Mouse (Mus musculus) limb, embryonic 13.5 days (tissue): ENCODE data around the gene Lrrc14b. TPM values are rescaled to one million over a fixed set of nuclear protein-coding genes. Genes with fewer than 3 reads are reported as not detected.

ENCODE experiments used
- ATAC-seq: fragments of 200-750 bp; cut with Nextera tagmentation; 2 replicates; pipeline ENCODE4 v1.8.0; 2017; ENCODE audit warnings: low read depth, moderate number of reproducible peaks, moderate TSS enrichment; ENCODE audit not compliant: low FRiP score
- H3K27ac ChIP-seq: fragments of 300-500 bp; sonication (generic); 2 replicates; pipeline ENCODE4 v1.5.1; 2015; ENCODE audit warnings: inconsistent platforms, mild to moderate bottlenecking, moderate library complexity
- H3K27me3 ChIP-seq: fragments of 300-500 bp; sonication (generic); 2 replicates; pipeline ENCODE4 v1.6.1; 2015; ENCODE audit warnings: mild to moderate bottlenecking, inconsistent platforms
- H3K36me3 ChIP-seq: fragments of 300-500 bp; sonication (generic); 2 replicates; pipeline ENCODE4 v1.6.1; 2015; ENCODE audit warnings: inconsistent platforms, mild to moderate bottlenecking, moderate library complexity
- H3K4me1 ChIP-seq: fragments of 300-500 bp; sonication (generic); 2 replicates; pipeline ENCODE4 v1.6.1; 2015; ENCODE audit warnings: inconsistent platforms
- H3K4me2 ChIP-seq: fragments of 300-500 bp; sonication (generic); replicated peaks from 2 replicates; pipeline ENCODE4 v1.6.1; 2015; ENCODE audit warnings: inconsistent platforms, mild to moderate bottlenecking, moderate library complexity
- H3K4me3 ChIP-seq: fragments of 300-500 bp; sonication (generic); 2 replicates; pipeline ENCODE4 v1.5.1; 2015; ENCODE audit warnings: moderate library complexity, mild to moderate bottlenecking, inconsistent platforms
- H3K9ac ChIP-seq: fragments of 300-500 bp; sonication (generic); 2 replicates; pipeline ENCODE4 v1.6.1; 2015; ENCODE audit warnings: mild to moderate bottlenecking, inconsistent platforms
- H3K9me3 ChIP-seq: fragments of 300-500 bp; sonication (generic); 2 replicates; pipeline ENCODE4 v1.6.1; 2016; ENCODE audit warnings: inconsistent platforms
- WGBS: fragments of 180-500 bp; shearing (Covaris S2); methylation state at CpG from one replicate; pipeline ENCODE4 v1.1.7; 2015; 5-methylcytosine and 5-hydroxymethylcytosine counted together
- polyA plus RNA-seq: library from polyadenylated mRNA; unstranded; fragments of >200 nt; fragmentation: Nextera tagmentation; extraction: Ambion mirVana; gene quantifications from 2 replicates; pipeline ENCODE4 v1.2.1, GENCODE M21; 2015

Lrrc14b gene
- not detected in 2 replicates for polyA plus RNA-seq

GRCm38 (mm10) chr13:74363859-74364235, at the start of gene Lrrc14b:
Gene Lrrc14b (minus strand): TSS chr13:74364005.
- 0 out of 2 replicates have a peak, but pooled peaks cover 2% of the 10 kb centered on the region for H3K9me3 ChIP-seq
- H3K36me3 ChIP-seq = peaks cover 41% of the 10 kb centered on the region
- no peaks in the 10 kb centered on the region for H3K27me3 ChIP-seq
- H3K4me2 ChIP-seq = no peak within 1 kb of the TSS
- peak; percentile 46; the same call in 1 of the 2 replicates for ATAC-seq
- WGBS = 74% methylated on average over 8 of the region's 8 CpGs
- H3K4me3 ChIP-seq = no peak within 1 kb of the TSS
- H3K4me1 ChIP-seq = 0 out of 2 replicates have a peak, but pooled peaks cover 6% of the 10 kb centered on the region
- H3K9ac ChIP-seq = no peak within 1 kb of the TSS
- no peak within 1 kb of the TSS for H3K27ac ChIP-seq

GRCm38 (mm10) chr13:74399298-74399839, 35.6 kb upstream of the Lrrc14b start, which contains the start of gene Ftl1-ps1:
Gene Ftl1-ps1 (plus strand): TSS chr13:74399694.
- no peak within 1 kb of the TSS for H3K9ac ChIP-seq
- H3K27ac ChIP-seq = no peak within 1 kb of the TSS
- H3K27me3 ChIP-seq = peaks cover 8% of the 10 kb centered on the region; the same call in 1 of the 2 replicates
- no peak for ATAC-seq
- H3K36me3 ChIP-seq = no peaks in the 10 kb centered on the region
- no peaks in the 10 kb centered on the region for H3K9me3 ChIP-seq
- 14% methylated on average over 11 of the region's 11 CpGs for WGBS
- H3K4me1 ChIP-seq = no peaks in the 10 kb centered on the region
- H3K4me3 ChIP-seq = 0 out of 2 replicates have a peak within 1 kb of the TSS, but pooled peaks have one; percentile 4
- H3K4me2 ChIP-seq = peak within 1 kb of the TSS; percentile 28; the same call in 1 of the 2 replicates

GRCm38 (mm10) chr13:74391156-74391555, 27.4 kb upstream of the Lrrc14b start:
- Histone ChIP-seq H3K36me3 (no peaks in the 10 kb centered on the region), H3K27ac (no peak overlapping the region), H3K9ac (no peak overlapping the region), H3K4me3 (no peak overlapping the region), H3K9me3 (no peaks in the 10 kb centered on the region), H3K4me2 (no peak overlapping the region), H3K27me3 (no peaks in the 10 kb centered on the region), H3K4me1 (peaks cover 6% of the 10 kb centered on the region)
- no peak for ATAC-seq
- WGBS = 77% methylated on average over 2 of the region's 2 CpGs

GRCm38 (mm10) chr13:74390371-74390990, 26.7 kb upstream of the Lrrc14b start, which contains the start of gene Zfp72:
Gene Zfp72 (minus strand): TSS chr13:74390836.
- ATAC-seq = peak; percentile 91
- no peaks in the 10 kb centered on the region for H3K9me3 ChIP-seq
- WGBS = 2% methylated on average over 14 of the region's 14 CpGs
- no peaks in the 10 kb centered on the region for H3K27me3 ChIP-seq
- no peaks in the 10 kb centered on the region for H3K36me3 ChIP-seq
- peak within 1 kb of the TSS; percentile 66 for H3K4me2 ChIP-seq
- H3K27ac ChIP-seq = no peak within 1 kb of the TSS
- peaks cover 6% of the 10 kb centered on the region for H3K4me1 ChIP-seq
- H3K9ac ChIP-seq = peak within 1 kb of the TSS; percentile 70
- H3K4me3 ChIP-seq = peak within 1 kb of the TSS; percentile 65

- no peaks in the 10 kb centered on the region for H3K27me3 ChIP-seq
- no peak overlapping the region; the same call in 1 of the 2 replicates for H3K9ac ChIP-seq
- ATAC-seq = 0 out of 2 replicates have a peak, but pooled peaks have one; percentile 6
- H3K4me2 ChIP-seq = peak overlapping the region; percentile 66
- H3K9me3 ChIP-seq = no peaks in the 10 kb centered on the region
- 67% methylated on average over 6 of the region's 6 CpGs for WGBS
- H3K36me3 ChIP-seq = no peaks in the 10 kb centered on the region
- H3K4me3 ChIP-seq = peak overlapping the region; percentile 65
- no peak overlapping the region for H3K27ac ChIP-seq
- H3K4me1 ChIP-seq = peaks cover 6% of the 10 kb centered on the region
Observed at GRCm38 (mm10) chr13:74389730-74390129, 25.9 kb upstream of the Lrrc14b start.

GRCm38 (mm10) chr13:74382289-74382688, 18.5 kb upstream of the Lrrc14b start:
- Histone ChIP-seq H3K9me3 (no peaks in the 10 kb centered on the region), H3K4me1 (peaks cover 14% of the 10 kb centered on the region), H3K4me2 (peak overlapping the region; percentile 14; the same call in 1 of the 2 replicates), H3K36me3 (no peaks in the 10 kb centered on the region), H3K27ac (peak overlapping the region; percentile 33; the same call in 1 of the 2 replicates), H3K27me3 (peaks cover 3% of the 10 kb centered on the region; the same call in 1 of the 2 replicates), H3K4me3 (no peak overlapping the region), H3K9ac (peak overlapping the region; percentile 36; the same call in 1 of the 2 replicates)
- 14% methylated on average over 3 of the region's 3 CpGs for WGBS
- no peak for ATAC-seq

GRCm38 (mm10) chr13:74381533-74382276, 17.9 kb upstream of the Lrrc14b start:
- peaks cover 14% of the 10 kb centered on the region for H3K4me1 ChIP-seq
- no peaks in the 10 kb centered on the region for H3K9me3 ChIP-seq
- no peak; the same call in 1 of the 2 replicates for ATAC-seq
- H3K27ac ChIP-seq = peak overlapping the region; percentile 33; the same call in 1 of the 2 replicates
- WGBS = 53% methylated on average over 10 of the region's 10 CpGs
- H3K27me3 ChIP-seq = peaks cover 3% of the 10 kb centered on the region; the same call in 1 of the 2 replicates
- peak overlapping the region; percentile 14; the same call in 1 of the 2 replicates for H3K4me2 ChIP-seq
- H3K4me3 ChIP-seq = no peak overlapping the region
- H3K36me3 ChIP-seq = no peaks in the 10 kb centered on the region
- H3K9ac ChIP-seq = peak overlapping the region; percentile 36; the same call in 1 of the 2 replicates

- Histone ChIP-seq H3K9ac (no peak overlapping the region), H3K4me1 (0 out of 2 replicates have a peak, but pooled peaks cover 6% of the 10 kb centered on the region), H3K4me3 (no peak overlapping the region), H3K27ac (no peak overlapping the region), H3K36me3 (peaks cover 46% of the 10 kb centered on the region), H3K27me3 (no peaks in the 10 kb centered on the region), H3K4me2 (no peak overlapping the region), H3K9me3 (0 out of 2 replicates have a peak, but pooled peaks cover 2% of the 10 kb centered on the region)
- 91% methylated on average over 13 of the region's 13 CpGs for WGBS
- no peak for ATAC-seq
Observed at GRCm38 (mm10) chr13:74363176-74363858, 488 bp downstream of the Lrrc14b start.

- Histone ChIP-seq H3K4me3 (no peak overlapping the region), H3K9ac (no peak overlapping the region), H3K4me2 (no peak overlapping the region), H3K9me3 (no peaks in the 10 kb centered on the region), H3K27ac (no peak overlapping the region), H3K4me1 (0 out of 2 replicates have a peak, but pooled peaks cover 6% of the 10 kb centered on the region), H3K27me3 (no peaks in the 10 kb centered on the region), H3K36me3 (peaks cover 57% of the 10 kb centered on the region)
- no peak for ATAC-seq
- 72% methylated on average over 2 of the region's 2 CpGs for WGBS
Observed at GRCm38 (mm10) chr13:74362218-74362617, 1.6 kb downstream of the Lrrc14b start.

- Histone ChIP-seq H3K4me1 (no peaks in the 10 kb centered on the region), H3K9ac (no peak overlapping the region), H3K27me3 (no peaks in the 10 kb centered on the region), H3K27ac (no peak overlapping the region), H3K9me3 (no peaks in the 10 kb centered on the region), H3K4me2 (no peak overlapping the region), H3K36me3 (peaks cover 81% of the 10 kb centered on the region), H3K4me3 (no peak overlapping the region)
- ATAC-seq = no peak
- WGBS = 96% methylated on average over 13 of the region's 13 CpGs
Observed at GRCm38 (mm10) chr13:74356491-74356890, 7.3 kb downstream of the Lrrc14b start.

GRCm38 (mm10) chr13:74350435-74350906, 13.3 kb downstream of the Lrrc14b start:
- Histone ChIP-seq H3K4me3 (peak overlapping the region; percentile 78), H3K4me2 (peak overlapping the region; percentile 75), H3K27me3 (no peaks in the 10 kb centered on the region), H3K9me3 (no peaks in the 10 kb centered on the region), H3K9ac (peak overlapping the region; percentile 91), H3K27ac (peak overlapping the region; percentile 11; the same call in 1 of the 2 replicates), H3K36me3 (peaks cover 23% of the 10 kb centered on the region), H3K4me1 (peaks cover 23% of the 10 kb centered on the region)
- WGBS = 2% methylated on average over 15 of the region's 15 CpGs
- ATAC-seq = peak; percentile 44
